Mouse (Mus musculus) testis, adult 2 months (tissue): ENCODE data around the gene Kcnmb2.

Experiments
- CTCF ChIP-seq: fragments of 200-500 bp; IDR thresholded peaks from 2 replicates; pipeline ENCODE4 v1.5.1; 2012; ENCODE audit warnings: low read depth, mild to moderate bottlenecking, inconsistent platforms, low read length, moderate library complexity; ENCODE audit not compliant: control insufficient read depth, insufficient read depth, insufficient replicate concordance
- POLR2A ChIP-seq: fragments of 200-500 bp; IDR thresholded peaks from 2 replicates; pipeline ENCODE4 v1.6.1; 2012; ENCODE audit warnings: low read depth, mild to moderate bottlenecking, inconsistent platforms, low read length, moderate library complexity; ENCODE audit not compliant: control insufficient read depth

GRCm38 (mm10) chr3:31928544-31928943 is 26.2 kb downstream of the Kcnmb2 start:
- TF ChIP-seq CTCF (no peak), POLR2A (no peak)
